Mouse (Mus musculus): ENCODE data around the gene Orm2.

Orm2 gene

GRCm38 (mm10) chr4:63408649-63409048 lies 46.4 kb downstream of the Orm2 start:
- DNase-seq = no peak

GRCm38 (mm10) chr4:63409317-63409907 lies 47.2 kb downstream of the Orm2 start:
- DNase-seq = no peak

GRCm38 (mm10) chr4:63409908-63410582 lies 47.8 kb downstream of the Orm2 start:
- DNase-seq = peak; percentile 40

- peak; percentile 69 for DNase-seq
Measured at GRCm38 (mm10) chr4:63410583-63410934, 48.3 kb downstream of the Orm2 start.

- no peak for DNase-seq
Measured at GRCm38 (mm10) chr4:63411222-63411621, 49.0 kb downstream of the Orm2 start.

GRCm38 (mm10) chr4:63414951-63415350 lies 52.7 kb downstream of the Orm2 start:
- no peak for DNase-seq

All from cerebellum, adult 9-11 months (tissue).